Mouse (Mus musculus) heart, embryonic 13.5 days (tissue): ENCODE results near the gene Frmd4a. TPM values are rescaled to one million over a fixed set of nuclear protein-coding genes. Genes with fewer than 3 reads are reported as not detected.
"Not testable (repeated sequence)": the region's sequence is repeated elsewhere in the genome, so short reads cannot be mapped to it uniquely, and the experiment has no call there.

Experiments
- ATAC-seq: fragments of 200-750 bp; cut with Nextera tagmentation; 2 replicates; pipeline ENCODE4 v1.8.0; 2017; ENCODE audit warnings: moderate TSS enrichment; ENCODE audit not compliant: insufficient number of reproducible peaks, low FRiP score, low TSS enrichment; ENCODE audit errors: extremely low read depth
- H3K27ac ChIP-seq: fragments of 300-500 bp; sonication (generic); replicated peaks from 2 replicates; pipeline ENCODE4 v1.5.1; 2015; ENCODE audit warnings: moderate library complexity, mild to moderate bottlenecking, inconsistent platforms
- H3K27me3 ChIP-seq: fragments of 300-500 bp; sonication (generic); replicated peaks from 2 replicates; pipeline ENCODE4 v1.6.1; 2015; ENCODE audit warnings: mild to moderate bottlenecking, inconsistent platforms
- H3K36me3 ChIP-seq: fragments of 300-500 bp; sonication (generic); 2 replicates; pipeline ENCODE4 v1.6.1; 2015; ENCODE audit warnings: mild to moderate bottlenecking, inconsistent platforms
- H3K4me1 ChIP-seq: fragments of 300-500 bp; sonication (generic); 2 replicates; pipeline ENCODE4 v1.6.1; 2015; ENCODE audit warnings: inconsistent platforms
- H3K4me2 ChIP-seq: fragments of 300-500 bp; sonication (generic); 2 replicates; pipeline ENCODE4 v1.6.1; 2015; ENCODE audit warnings: inconsistent platforms, mild to moderate bottlenecking, moderate library complexity
- H3K4me3 ChIP-seq: fragments of 300-500 bp; sonication (generic); 2 replicates; pipeline ENCODE4 v1.5.1; 2015; ENCODE audit warnings: moderate library complexity, mild to moderate bottlenecking, inconsistent platforms
- H3K9ac ChIP-seq: fragments of 300-500 bp; sonication (generic); 2 replicates; pipeline ENCODE4 v1.6.1; 2015; ENCODE audit warnings: inconsistent platforms, mild to moderate bottlenecking, moderate library complexity
- H3K9me3 ChIP-seq: fragments of 300-500 bp; sonication (generic); 2 replicates; pipeline ENCODE4 v1.6.1; 2016; ENCODE audit warnings: inconsistent platforms
- WGBS: fragments of 180-500 bp; shearing (Covaris S2); methylation state at CpG from one replicate; pipeline ENCODE4 v1.1.7; 2015; ENCODE audit warnings: mixed read lengths; 5-methylcytosine and 5-hydroxymethylcytosine counted together
- polyA plus RNA-seq: library from polyadenylated mRNA; unstranded; fragments of >200 nt; fragmentation: Nextera tagmentation; extraction: Ambion mirVana; gene quantifications from 2 replicates; pipeline ENCODE4 v1.2.1, GENCODE M21; 2015

Gene Frmd4a
- polyA plus RNA-seq, 1 experiment from 2014 or later: 15.2 TPM

DNA sequence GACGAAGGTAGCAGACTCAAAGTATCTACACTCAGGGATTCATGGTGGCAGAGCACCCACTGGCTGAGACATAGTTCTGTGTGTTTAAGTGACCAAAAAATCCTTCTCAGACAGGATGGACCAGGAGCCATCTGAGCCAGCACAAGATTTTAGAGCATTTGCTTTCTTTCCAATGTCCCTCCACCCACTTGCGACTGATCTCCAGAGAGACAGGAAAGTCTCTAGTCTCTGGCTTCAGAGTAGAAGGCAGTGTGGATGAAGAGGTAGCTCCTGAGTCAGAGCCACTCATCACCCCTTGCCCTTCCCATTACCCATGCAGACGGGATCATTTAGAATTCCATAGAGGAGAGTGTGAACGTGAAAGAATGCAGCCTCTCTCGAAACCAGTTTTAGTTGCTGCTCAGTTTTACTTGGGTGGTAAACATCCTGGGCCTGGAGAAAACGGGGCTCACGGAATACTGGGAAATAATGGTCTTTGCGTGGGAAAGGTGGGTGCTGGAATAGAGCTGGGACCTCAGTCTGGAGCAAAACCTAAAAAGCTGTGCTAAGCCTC, 541.2 kb downstream of the Frmd4a start:
- Histone ChIP-seq H3K4me1 (peaks cover 81% of the 10 kb centered on the region), H3K27ac (peak overlapping the region; percentile 100), H3K27me3 (no peaks in the 10 kb centered on the region), H3K9ac (peak overlapping the region; percentile 85), H3K4me3 (peak overlapping the region; percentile 73), H3K4me2 (peak overlapping the region; percentile 78), H3K9me3 (no peaks in the 10 kb centered on the region), H3K36me3 (no peaks in the 10 kb centered on the region)
- WGBS: 11% methylated on average over 8 of the region's 8 CpGs
- no peak for ATAC-seq

DNA sequence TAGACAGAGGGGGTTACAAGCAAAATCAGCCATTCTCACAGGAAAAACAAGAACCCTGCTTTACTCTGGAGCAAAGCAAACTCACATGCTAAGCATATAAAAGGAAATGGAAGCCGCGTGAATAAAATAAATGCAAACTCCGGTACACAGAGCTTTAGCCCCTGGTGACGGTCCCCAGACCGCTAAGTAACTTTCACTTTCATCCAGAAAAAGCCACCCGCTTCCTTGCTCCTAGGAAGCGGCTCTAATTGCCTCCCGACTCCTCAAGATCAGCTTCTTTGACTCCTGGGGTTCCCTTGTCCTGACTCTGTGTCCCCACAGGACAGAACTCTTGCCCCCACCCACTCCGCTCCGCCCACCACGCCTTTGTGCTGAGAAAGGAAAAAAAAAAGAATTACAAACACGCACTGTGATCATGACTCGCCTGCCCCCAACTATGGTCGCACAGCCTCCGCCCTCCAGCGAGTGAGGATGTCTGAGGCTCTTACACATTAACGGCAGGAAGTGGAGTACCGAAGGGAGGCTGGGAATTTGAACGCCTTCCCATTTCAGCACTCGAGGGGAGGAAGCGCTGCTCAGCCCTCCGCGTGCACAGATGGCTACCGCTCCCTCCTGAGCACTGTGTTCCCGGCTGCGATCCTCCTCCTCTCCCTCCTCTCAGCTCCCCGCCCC, 541.8 kb downstream of the Frmd4a start:
- Histone ChIP-seq H3K4me3 (peak overlapping the region; percentile 73), H3K4me1 (peaks cover 87% of the 10 kb centered on the region), H3K4me2 (peak overlapping the region; percentile 78), H3K27ac (peak overlapping the region; percentile 100), H3K27me3 (no peaks in the 10 kb centered on the region), H3K9me3 (no peaks in the 10 kb centered on the region), H3K9ac (peak overlapping the region; percentile 85), H3K36me3 (peaks cover 3% of the 10 kb centered on the region; the same call in 1 of the 2 replicates)
- WGBS: under 1% methylated on average over 27 of the region's 27 CpGs
- peak; percentile 63 for ATAC-seq

DNA sequence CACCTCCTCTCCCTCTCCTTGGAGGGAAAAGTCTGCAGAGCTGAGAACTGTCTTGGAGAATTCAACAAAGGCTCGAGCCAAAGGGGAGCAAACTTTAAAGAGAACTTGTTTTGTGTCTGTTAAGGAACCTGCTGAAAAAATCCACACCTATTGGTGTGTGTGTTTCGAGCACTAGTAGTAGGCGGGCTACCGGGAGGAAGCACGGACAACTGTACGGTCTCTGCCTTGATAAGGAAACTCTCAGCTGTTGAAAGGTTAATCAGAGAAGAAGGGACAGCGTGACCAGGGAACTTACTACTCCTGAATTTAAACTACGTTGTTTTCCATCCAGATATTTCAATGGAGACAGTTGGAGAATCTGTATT, 542.3 kb downstream of the Frmd4a start:
- ATAC-seq: peak; percentile 27; the same call in 1 of the 2 replicates
- Histone ChIP-seq H3K9ac (peak overlapping the region; percentile 85), H3K9me3 (no peaks in the 10 kb centered on the region), H3K36me3 (peaks cover 9% of the 10 kb centered on the region; the same call in 1 of the 2 replicates), H3K27me3 (no peaks in the 10 kb centered on the region), H3K4me2 (peak overlapping the region; percentile 78), H3K4me3 (peak overlapping the region; percentile 73), H3K27ac (peak overlapping the region; percentile 100), H3K4me1 (peaks cover 89% of the 10 kb centered on the region)
- under 1% methylated on average over 8 of the region's 8 CpGs for WGBS

DNA sequence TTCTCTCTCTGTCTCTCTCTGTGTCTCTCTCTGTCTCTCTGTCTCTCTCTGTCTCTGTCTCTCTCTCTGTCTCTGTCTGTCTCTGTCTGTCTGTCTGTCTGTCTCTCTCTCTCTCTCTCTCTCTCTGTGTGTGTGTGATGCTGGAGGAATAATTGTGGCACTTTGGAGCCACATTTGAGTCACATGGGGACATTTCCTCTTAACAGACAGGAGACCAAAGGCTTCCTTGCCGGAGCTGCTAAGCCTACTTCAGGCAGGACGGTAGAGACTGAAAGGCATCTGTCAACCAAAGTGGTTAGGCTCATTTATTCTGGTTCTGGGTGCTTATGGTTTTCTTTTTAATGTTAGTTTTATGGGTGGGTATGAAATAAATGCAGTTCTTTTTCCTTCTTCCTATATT, 543.0 kb downstream of the Frmd4a start:
- not testable (repeated sequence) for H3K27me3 ChIP-seq, H3K9me3 ChIP-seq, ATAC-seq
- WGBS: 6% methylated on average over 2 of the region's 2 CpGs
- Histone ChIP-seq H3K4me2 (peak overlapping the region; percentile 78), H3K9ac (peak overlapping the region; percentile 85), H3K4me3 (peak overlapping the region; percentile 73), H3K36me3 (peaks cover 13% of the 10 kb centered on the region), H3K4me1 (peaks cover 89% of the 10 kb centered on the region), H3K27ac (peak overlapping the region; percentile 100)

DNA sequence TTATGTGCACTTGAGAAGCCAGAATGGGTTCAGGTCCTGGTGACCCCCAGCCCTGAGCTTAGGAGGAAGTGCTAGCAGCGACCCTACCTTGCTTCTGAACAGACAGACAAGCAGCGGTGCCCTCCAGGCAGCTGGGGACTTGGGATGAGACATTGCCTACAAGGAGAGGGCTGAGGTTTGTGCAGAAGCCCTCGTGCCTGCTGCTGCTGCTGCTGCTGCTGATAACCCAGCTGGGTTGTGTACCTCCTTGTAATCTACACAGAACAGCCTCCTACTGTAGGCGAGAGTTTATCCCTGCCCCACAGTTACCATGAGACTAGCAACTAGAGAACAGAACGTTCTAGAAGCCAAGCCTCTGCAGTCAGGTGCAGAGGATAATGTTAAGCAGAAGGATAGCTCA, 543.7 kb downstream of the Frmd4a start:
- peak overlapping the region; percentile 78 for H3K4me2 ChIP-seq
- 8% methylated on average over 5 of the region's 5 CpGs for WGBS
- no peaks in the 10 kb centered on the region for H3K9me3 ChIP-seq
- peaks cover 20% of the 10 kb centered on the region for H3K36me3 ChIP-seq
- H3K27ac ChIP-seq: peak overlapping the region; percentile 100
- H3K27me3 ChIP-seq: no peaks in the 10 kb centered on the region
- peak; percentile 42; the same call in 1 of the 2 replicates for ATAC-seq
- peaks cover 86% of the 10 kb centered on the region for H3K4me1 ChIP-seq
- peak overlapping the region; percentile 73 for H3K4me3 ChIP-seq
- H3K9ac ChIP-seq: peak overlapping the region; percentile 85

DNA sequence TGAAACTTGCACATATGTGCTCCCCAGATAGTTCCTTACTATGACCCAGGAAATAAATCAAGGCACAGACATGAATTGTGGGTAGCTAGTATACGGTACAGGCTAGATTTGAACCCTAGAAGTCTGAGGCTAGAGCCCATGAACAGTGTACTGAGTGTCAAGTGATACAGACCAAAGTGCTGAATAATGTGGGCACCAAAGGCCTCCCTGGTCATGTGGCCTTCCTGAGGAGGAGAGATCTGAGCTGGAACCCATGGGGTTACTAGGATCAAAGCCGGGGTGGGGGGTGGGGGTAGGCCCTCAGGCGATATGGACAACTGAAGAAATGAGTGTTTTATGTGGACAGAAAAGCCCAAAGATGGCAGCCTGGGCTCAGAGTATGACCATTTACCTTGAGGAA, 544.9 kb downstream of the Frmd4a start:
- Histone ChIP-seq H3K36me3 (peaks cover 32% of the 10 kb centered on the region), H3K27ac (peak overlapping the region; percentile 100), H3K4me3 (peak overlapping the region; percentile 73), H3K27me3 (no peaks in the 10 kb centered on the region), H3K4me1 (peaks cover 77% of the 10 kb centered on the region), H3K4me2 (peak overlapping the region; percentile 78), H3K9ac (peak overlapping the region; percentile 85), H3K9me3 (no peaks in the 10 kb centered on the region)
- no peak for ATAC-seq
- 72% methylated on average over 3 of the region's 3 CpGs for WGBS

DNA sequence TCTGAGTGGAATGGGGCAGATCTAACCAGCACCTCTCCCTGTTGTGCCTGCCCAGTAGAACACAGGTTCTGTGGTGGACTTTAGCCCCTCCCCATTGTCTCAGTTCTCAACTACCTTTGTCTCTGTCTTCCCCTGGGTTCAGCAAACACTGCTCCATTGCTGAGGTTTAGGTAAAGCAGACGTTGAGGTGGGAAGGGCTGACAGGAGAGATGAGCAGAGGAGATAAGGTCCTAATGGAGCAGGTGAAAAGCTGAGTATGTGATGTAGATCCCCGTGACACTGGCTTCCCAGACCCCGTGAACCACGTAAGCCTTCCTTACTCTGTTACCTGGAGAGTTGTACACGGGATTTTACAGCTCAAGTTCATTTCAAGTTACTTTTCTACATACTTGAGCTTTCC, 545.3 kb downstream of the Frmd4a start:
- peaks cover 36% of the 10 kb centered on the region for H3K36me3 ChIP-seq
- ATAC-seq: no peak
- no peaks in the 10 kb centered on the region for H3K9me3 ChIP-seq
- peak overlapping the region; percentile 100; the same call in 1 of the 2 replicates for H3K27ac ChIP-seq
- peak overlapping the region; percentile 78 for H3K4me2 ChIP-seq
- WGBS: 67% methylated on average over 5 of the region's 5 CpGs
- H3K4me3 ChIP-seq: peak overlapping the region; percentile 73
- H3K9ac ChIP-seq: peak overlapping the region; percentile 85; the same call in 1 of the 2 replicates
- peaks cover 73% of the 10 kb centered on the region for H3K4me1 ChIP-seq
- H3K27me3 ChIP-seq: no peaks in the 10 kb centered on the region

DNA sequence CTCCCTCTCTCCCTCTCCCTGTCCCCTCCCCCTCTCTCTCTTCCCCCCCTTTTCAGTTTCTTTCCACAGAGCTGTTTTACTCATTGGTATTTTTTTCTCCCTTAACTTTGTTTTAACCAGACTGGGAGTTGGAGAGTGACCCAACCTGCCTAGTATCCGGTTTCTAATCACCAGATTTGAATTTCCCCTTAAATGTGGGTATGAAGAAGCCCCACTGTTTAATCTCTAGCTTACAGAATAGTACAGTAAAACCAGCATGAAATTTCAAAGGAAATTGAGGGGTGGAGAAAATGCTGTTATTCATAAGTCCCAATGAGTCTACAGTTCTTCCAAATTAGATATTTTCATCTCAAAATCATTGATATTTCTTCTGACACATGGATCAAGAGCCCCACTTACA, 545.8 kb downstream of the Frmd4a start:
- Histone ChIP-seq H3K4me1 (peaks cover 68% of the 10 kb centered on the region), H3K4me3 (peak overlapping the region; percentile 73)

DNA sequence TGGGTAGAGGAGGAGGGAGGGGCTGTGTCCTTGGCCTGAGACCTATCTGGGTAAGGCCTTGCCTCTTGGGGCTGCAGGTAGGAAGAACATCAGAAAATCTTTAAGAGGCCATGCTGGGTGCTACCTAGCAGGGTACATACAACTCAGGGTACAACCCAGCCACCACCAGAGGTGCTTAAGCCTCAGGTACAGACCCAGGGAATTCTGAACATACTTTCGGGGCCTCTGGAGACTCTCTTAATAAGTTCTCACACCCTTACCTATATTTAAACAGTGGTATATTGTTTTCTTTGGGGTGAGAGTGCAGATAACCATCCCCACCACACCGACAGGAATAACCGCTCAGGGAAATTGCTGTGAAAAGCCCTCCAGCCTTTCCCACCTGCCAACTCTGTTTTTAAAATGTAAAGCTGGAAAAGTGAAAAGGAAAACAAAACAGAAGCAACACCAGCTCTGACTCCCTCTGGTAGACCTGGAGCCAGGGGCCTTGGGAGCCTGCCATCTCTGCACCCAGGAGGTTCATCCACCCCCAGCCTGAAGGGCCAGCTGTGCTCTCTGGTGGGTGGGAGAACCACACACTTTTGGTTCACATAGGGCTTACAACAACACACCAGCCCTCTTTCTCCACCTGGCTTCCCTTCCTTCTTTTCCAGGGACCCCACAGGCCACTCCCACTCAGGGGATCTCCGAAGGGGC, 548.9 kb downstream of the Frmd4a start:
- no peak for ATAC-seq
- Histone ChIP-seq H3K4me3 (no peak overlapping the region), H3K4me2 (no peak overlapping the region), H3K9me3 (no peaks in the 10 kb centered on the region), H3K36me3 (peaks cover 51% of the 10 kb centered on the region), H3K9ac (no peak overlapping the region), H3K27me3 (no peaks in the 10 kb centered on the region), H3K4me1 (peaks cover 71% of the 10 kb centered on the region), H3K27ac (no peak overlapping the region)
- WGBS: 93% methylated on average over 4 of the region's 4 CpGs

More for the DNA sequence above, 545.8 kb downstream of the Frmd4a start:
- peak overlapping the region; percentile 78 for H3K4me2 ChIP-seq
- no peaks in the 10 kb centered on the region for H3K27me3 ChIP-seq
- H3K9ac ChIP-seq: 0 out of 2 replicates have a peak overlapping the region, but pooled peaks have one; percentile 85
- H3K27ac ChIP-seq: no peak overlapping the region
- peaks cover 39% of the 10 kb centered on the region for H3K36me3 ChIP-seq
- 68% methylated on average over 1 of the region's 1 CpGs for WGBS
- no peak for ATAC-seq
- no peaks in the 10 kb centered on the region for H3K9me3 ChIP-seq

DNA sequence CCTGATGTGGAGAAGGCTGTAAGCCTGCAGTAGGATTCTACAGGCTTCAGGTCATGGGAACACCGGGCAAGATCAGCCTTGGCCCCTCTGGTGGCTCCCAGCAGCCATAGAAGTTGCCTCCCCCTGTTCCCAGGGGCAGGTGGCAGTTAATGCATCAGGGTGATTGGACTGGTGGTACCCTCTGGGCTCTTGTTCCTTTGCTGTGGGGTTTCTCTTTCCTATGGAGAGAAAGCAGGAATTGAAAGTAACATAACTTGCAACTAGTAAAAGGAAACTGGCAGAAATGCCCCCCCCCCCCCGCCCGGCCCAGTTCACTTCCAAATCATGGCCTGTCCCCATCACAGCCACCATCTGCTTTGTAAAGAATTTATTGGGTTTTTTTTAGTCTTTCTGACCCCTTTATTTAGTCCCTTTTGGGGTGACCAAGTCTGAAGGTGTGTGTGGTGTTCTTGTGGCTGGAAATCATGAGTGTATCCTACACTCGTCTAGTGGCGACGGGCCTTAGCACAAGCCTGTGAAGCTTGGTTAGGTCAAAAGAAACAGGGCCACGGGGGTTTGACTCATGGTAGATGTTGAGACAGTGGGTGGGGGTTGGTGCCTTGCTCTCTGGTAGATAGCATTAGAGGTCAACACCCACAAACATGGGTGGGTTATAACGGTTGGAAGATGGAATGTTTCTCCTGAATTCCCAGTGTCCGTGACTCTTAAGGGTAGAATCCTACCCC, 549.6 kb downstream of the Frmd4a start:
- no peak overlapping the region for H3K27ac ChIP-seq
- peaks cover 56% of the 10 kb centered on the region for H3K36me3 ChIP-seq
- H3K9ac ChIP-seq: no peak overlapping the region
- H3K4me1 ChIP-seq: peaks cover 63% of the 10 kb centered on the region
- ATAC-seq: no peak
- H3K4me3 ChIP-seq: no peak overlapping the region
- no peaks in the 10 kb centered on the region for H3K27me3 ChIP-seq
- no peaks in the 10 kb centered on the region for H3K9me3 ChIP-seq
- 82% methylated on average over 9 of the region's 9 CpGs for WGBS
- H3K4me2 ChIP-seq: no peak overlapping the region

DNA sequence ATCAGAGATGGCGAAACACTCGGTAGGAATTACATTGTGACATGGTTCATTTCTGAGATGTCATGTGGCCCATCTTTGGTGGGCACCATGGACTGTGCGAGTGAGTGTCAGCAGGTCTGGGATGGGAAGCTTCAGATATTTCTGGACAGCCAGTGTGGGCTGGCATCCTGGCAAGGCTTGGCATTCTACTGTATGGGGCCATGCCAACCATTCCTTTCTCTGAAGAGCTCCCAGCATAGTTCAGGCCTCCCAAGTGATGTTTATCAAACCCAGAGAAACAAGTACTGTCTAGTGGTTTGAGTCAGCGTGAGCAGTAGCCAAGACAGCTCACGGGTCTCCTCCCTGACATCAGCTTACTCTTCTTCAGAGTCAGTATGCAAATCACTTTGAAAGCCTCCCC, 551.5 kb downstream of the Frmd4a start:
- ATAC-seq: no peak
- H3K9me3 ChIP-seq: no peaks in the 10 kb centered on the region
- H3K4me2 ChIP-seq: no peak overlapping the region
- 0 out of 2 replicates have a peak overlapping the region, but pooled peaks have one; percentile 30 for H3K27ac ChIP-seq
- H3K36me3 ChIP-seq: peaks cover 74% of the 10 kb centered on the region
- H3K4me1 ChIP-seq: peaks cover 52% of the 10 kb centered on the region
- no peak overlapping the region for H3K4me3 ChIP-seq
- H3K9ac ChIP-seq: no peak overlapping the region
- 74% methylated on average over 5 of the region's 5 CpGs for WGBS
- H3K27me3 ChIP-seq: no peaks in the 10 kb centered on the region
